Mouse (Mus musculus): Measurements from ENCODE around the gene Cmtm2b. TPM values are rescaled to one million over a fixed set of nuclear protein-coding genes. Genes with fewer than 3 reads are reported as not detected.
"Not testable (repeated sequence)": the region's sequence is repeated elsewhere in the genome, so short reads cannot be mapped to it uniquely, and the experiment has no call there.

The Cmtm2b gene
- not detected in 2 replicates for polyA plus RNA-seq (2015; fragmentation: Nextera tagmentation; extraction: Ambion mirVana)

GRCm38 (mm10) chr8:104321930-104322329 lies at the start of gene Cmtm2b:
Gene Cmtm2b, plus strand, starts transcription at chr8:104322230.
- not testable (repeated sequence) for H3K4me1 ChIP-seq (replicated peaks); H3K9ac ChIP-seq; H3K36me3 ChIP-seq; ATAC-seq (ENCODE audit: low read depth); H3K27ac ChIP-seq; H3K9me3 ChIP-seq (replicated peaks); DNase-seq; H3K27me3 ChIP-seq; H3K4me3 ChIP-seq (replicated peaks); H3K4me2 ChIP-seq
- 66% methylated on average over 12 of the region's 12 CpGs for WGBS (ENCODE audit: insufficient replicate concordance)

- not testable (repeated sequence) for H3K4me3 ChIP-seq (replicated peaks); H3K4me1 ChIP-seq (replicated peaks); H3K9me3 ChIP-seq (replicated peaks); H3K36me3 ChIP-seq; ATAC-seq (ENCODE audit: low read depth); H3K27ac ChIP-seq; H3K4me2 ChIP-seq; H3K9ac ChIP-seq; DNase-seq; H3K27me3 ChIP-seq
- 76% methylated on average over 12 of the region's 12 CpGs for WGBS (ENCODE audit: insufficient replicate concordance)
Measured at GRCm38 (mm10) chr8:104293081-104293480, 28.9 kb upstream of the Cmtm2b start, which contains the start of gene Cmtm2a. Gene Cmtm2a, minus strand, starts transcription at chr8:104293181.

GRCm38 (mm10) chr8:104294396-104294795 lies 27.6 kb upstream of the Cmtm2b start:
- 0 out of 2 replicates have a peak, but pooled peaks cover 3% of the 10 kb centered on the region for H3K4me1 ChIP-seq (replicated peaks)
- no peaks in the 10 kb centered on the region for H3K27me3 ChIP-seq
- no peak overlapping the region for H3K4me2 ChIP-seq
- no peak overlapping the region for H3K4me3 ChIP-seq (replicated peaks)
- no peaks in the 10 kb centered on the region for H3K36me3 ChIP-seq
- WGBS (ENCODE audit: insufficient replicate concordance) = 63% methylated on average over 1 of the region's 1 CpGs
- no peaks in the 10 kb centered on the region for H3K9me3 ChIP-seq (replicated peaks)
- DNase-seq = no peak
- no peak overlapping the region for H3K27ac ChIP-seq
- no peak overlapping the region for H3K9ac ChIP-seq
- no peak for ATAC-seq (ENCODE audit: low read depth)

GRCm38 (mm10) chr8:104301577-104301976 lies 20.5 kb upstream of the Cmtm2b start:
- not testable (repeated sequence) for H3K27ac ChIP-seq; H3K27me3 ChIP-seq; H3K9me3 ChIP-seq (replicated peaks); H3K36me3 ChIP-seq; H3K4me2 ChIP-seq; H3K9ac ChIP-seq; DNase-seq; H3K4me3 ChIP-seq (replicated peaks); ATAC-seq (ENCODE audit: low read depth); H3K4me1 ChIP-seq (replicated peaks)
- WGBS (ENCODE audit: insufficient replicate concordance) = 45% methylated on average over 3 of the region's 3 CpGs

GRCm38 (mm10) chr8:104302536-104302935 lies 19.5 kb upstream of the Cmtm2b start:
- WGBS (ENCODE audit: insufficient replicate concordance) = 71% methylated on average over 4 of the region's 4 CpGs

GRCm38 (mm10) chr8:104304962-104305361 lies 17.1 kb upstream of the Cmtm2b start:
- Histone ChIP-seq H3K9ac (no peak overlapping the region), H3K4me3 (replicated peaks) (no peak overlapping the region), H3K27ac (no peak overlapping the region), H3K4me2 (no peak overlapping the region), H3K27me3 (no peaks in the 10 kb centered on the region), H3K36me3 (no peaks in the 10 kb centered on the region), H3K9me3 (replicated peaks) (no peaks in the 10 kb centered on the region), H3K4me1 (replicated peaks) (peaks cover 4% of the 10 kb centered on the region; the same call in 1 of the 2 replicates)
- ATAC-seq (ENCODE audit: low read depth) = no peak
- WGBS (ENCODE audit: insufficient replicate concordance) = 74% methylated on average over 11 of the region's 11 CpGs
- DNase-seq = no peak

More at GRCm38 (mm10) chr8:104302536-104302935, 19.5 kb upstream of the Cmtm2b start:
- H3K27me3 ChIP-seq; H3K4me2 ChIP-seq; H3K4me3 ChIP-seq (replicated peaks); H3K4me1 ChIP-seq (replicated peaks); H3K9ac ChIP-seq; DNase-seq; H3K27ac ChIP-seq; H3K9me3 ChIP-seq (replicated peaks); ATAC-seq (ENCODE audit: low read depth); H3K36me3 ChIP-seq: not testable (repeated sequence)

GRCm38 (mm10) chr8:104308341-104308740 lies 13.7 kb upstream of the Cmtm2b start:
- whole genome bisulfite sequencing (ENCODE audit: insufficient replicate concordance) = 33% methylated on average over 6 of the region's 6 CpGs
- not testable (repeated sequence) for DNase-seq; H3K4me2 ChIP-seq; H3K4me3 ChIP-seq (replicated peaks); H3K27ac ChIP-seq; ATAC-seq (ENCODE audit: low read depth); H3K4me1 ChIP-seq (replicated peaks); H3K36me3 ChIP-seq; H3K27me3 ChIP-seq; H3K9me3 ChIP-seq (replicated peaks); H3K9ac ChIP-seq

GRCm38 (mm10) chr8:104309441-104310155 lies 12.4 kb upstream of the Cmtm2b start, which contains the start of the genes Gm45711 and Cmtm1:
Gene Gm45711, minus strand, starts transcription at chr8:104310081.
Gene Cmtm1, minus strand, starts transcription at chr8:104310145.
- ATAC-seq (ENCODE audit: low read depth); H3K4me3 ChIP-seq (replicated peaks); H3K27ac ChIP-seq; H3K4me1 ChIP-seq (replicated peaks); H3K9ac ChIP-seq; H3K4me2 ChIP-seq; H3K27me3 ChIP-seq; H3K9me3 ChIP-seq (replicated peaks); DNase-seq; H3K36me3 ChIP-seq: not testable (repeated sequence)
- WGBS (ENCODE audit: insufficient replicate concordance) = 80% methylated on average over 36 of the region's 36 CpGs

GRCm38 (mm10) chr8:104312023-104312422 lies 10.0 kb upstream of the Cmtm2b start:
- H3K9ac ChIP-seq; H3K4me1 ChIP-seq (replicated peaks): not testable (repeated sequence)
- 72% methylated on average over 3 of the region's 3 CpGs for WGBS (ENCODE audit: insufficient replicate concordance)

GRCm38 (mm10) chr8:104313311-104313710 lies 8.7 kb upstream of the Cmtm2b start:
- 43% methylated on average over 4 of the region's 4 CpGs for WGBS (ENCODE audit: insufficient replicate concordance)
- Histone ChIP-seq H3K9me3 (replicated peaks) (no peaks in the 10 kb centered on the region), H3K4me2 (no peak overlapping the region), H3K9ac (no peak overlapping the region), H3K27ac (no peak overlapping the region), H3K4me1 (replicated peaks) (peaks cover 3% of the 10 kb centered on the region; the same call in 1 of the 2 replicates), H3K4me3 (replicated peaks) (no peak overlapping the region), H3K27me3 (no peaks in the 10 kb centered on the region), H3K36me3 (no peaks in the 10 kb centered on the region)
- no peak for ATAC-seq (ENCODE audit: low read depth)
- DNase-seq = no peak

More at GRCm38 (mm10) chr8:104312023-104312422, 10.0 kb upstream of the Cmtm2b start:
- H3K36me3 ChIP-seq; H3K4me2 ChIP-seq; H3K27ac ChIP-seq; H3K9me3 ChIP-seq (replicated peaks); H3K4me3 ChIP-seq (replicated peaks); ATAC-seq (ENCODE audit: low read depth); DNase-seq; H3K27me3 ChIP-seq: not testable (repeated sequence)

GRCm38 (mm10) chr8:104321267-104321666 lies 763 bp upstream of the Cmtm2b start, which contains the start of gene Gm11020:
Gene Gm11020, plus strand, starts transcription at chr8:104321567.
- H3K27me3 ChIP-seq; H3K4me3 ChIP-seq (replicated peaks); H3K36me3 ChIP-seq; H3K27ac ChIP-seq; DNase-seq; H3K4me1 ChIP-seq (replicated peaks); H3K9me3 ChIP-seq (replicated peaks); H3K4me2 ChIP-seq; H3K9ac ChIP-seq; ATAC-seq (ENCODE audit: low read depth): not testable (repeated sequence)
- WGBS (ENCODE audit: insufficient replicate concordance) = 70% methylated on average over 11 of the region's 11 CpGs
